Mouse (Mus musculus) liver, embryonic 16.5 days (tissue): ENCODE measurements at regions not wholly inside any gene's neighbourhood (a gene's known extent, or its start where the extent isn't known, plus 50 kb on each side); places are given as distances from the start of the nearest gene placed in this dataset.

Source experiments
- ATAC-seq: fragments of 200-750 bp; cut with Nextera tagmentation; 2 replicates; pipeline ENCODE4 v1.8.0; 2017; ENCODE audit warnings: low read depth, mild to moderate bottlenecking, moderate number of reproducible peaks, moderate library complexity
- H3K27ac ChIP-seq: fragments of 300-500 bp; sonication (generic); 2 replicates; pipeline ENCODE4 v1.5.1; 2014; ENCODE audit warnings: mild to moderate bottlenecking, low read length
- H3K27me3 ChIP-seq: fragments of 300-500 bp; sonication (generic); 2 replicates; pipeline ENCODE4 v1.6.1; 2014; ENCODE audit warnings: low read depth, low read length, mixed read lengths; ENCODE audit not compliant: control insufficient read depth, insufficient read depth
- H3K36me3 ChIP-seq: fragments of 300-500 bp; sonication (generic); 2 replicates; pipeline ENCODE4 v1.6.1; 2014; ENCODE audit warnings: mild to moderate bottlenecking; ENCODE audit not compliant: control insufficient read depth, insufficient read depth
- H3K4me1 ChIP-seq: fragments of 300-500 bp; sonication (generic); 2 replicates; pipeline ENCODE4 v1.6.1; 2014; ENCODE audit warnings: low read depth, low read length, mixed read lengths; ENCODE audit not compliant: control insufficient read depth
- H3K4me2 ChIP-seq: fragments of 300-500 bp; sonication (generic); 2 replicates; pipeline ENCODE4 v1.6.1; 2014; ENCODE audit warnings: low read depth, low read length, mixed read lengths
- H3K4me3 ChIP-seq: fragments of 300-500 bp; sonication (generic); 2 replicates; pipeline ENCODE4 v1.5.1; 2014; ENCODE audit warnings: low read depth, mild to moderate bottlenecking, low read length
- H3K9ac ChIP-seq: fragments of 300-500 bp; sonication (generic); 2 replicates; pipeline ENCODE4 v1.6.1; 2014; ENCODE audit warnings: low read depth, low read length
- H3K9me3 ChIP-seq: fragments of 300-500 bp; sonication (generic); replicated peaks from 2 replicates; pipeline ENCODE4 v1.6.1; 2016; ENCODE audit warnings: low read length; ENCODE audit not compliant: control insufficient read depth
- WGBS: fragments of 180-500 bp; shearing (Covaris S2); extraction: QIAGEN DNeasy Blood & Tissue Kit; methylation state at CpG from one replicate; pipeline ENCODE4 v1.1.7; 2014; ENCODE audit not compliant: insufficient replicate concordance; 5-methylcytosine and 5-hydroxymethylcytosine counted together

DNA sequence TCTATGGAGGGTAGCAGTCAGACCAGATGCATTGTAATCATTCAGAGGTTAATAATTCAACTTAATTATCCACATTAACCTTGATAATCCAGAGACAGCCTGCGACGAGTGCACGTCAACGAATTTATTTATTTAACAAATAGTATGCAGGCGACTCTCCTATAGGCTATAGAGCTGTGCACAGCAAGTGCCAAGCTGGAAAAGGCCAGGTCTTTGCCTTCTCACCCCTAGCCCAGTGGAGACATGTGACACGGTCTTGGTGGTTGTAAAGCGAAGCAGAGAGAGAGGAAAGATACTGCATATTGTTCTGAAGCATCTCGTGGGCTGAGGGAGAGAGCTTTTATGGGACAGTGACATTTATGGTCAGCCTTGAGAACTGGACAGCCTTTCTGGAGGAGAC lies 146.7 kb downstream of the Fam43a start:
- WGBS = 63% methylated on average over 8 of the region's 8 CpGs
- Histone ChIP-seq H3K27me3 (no peaks in the 10 kb centered on the region), H3K9ac (no peak overlapping the region), H3K36me3 (no peaks in the 10 kb centered on the region), H3K9me3 (no peaks in the 10 kb centered on the region), H3K4me3 (no peak overlapping the region), H3K27ac (no peak overlapping the region), H3K4me2 (no peak overlapping the region), H3K4me1 (no peaks in the 10 kb centered on the region; the same call in 1 of the 2 replicates)
- ATAC-seq = no peak

- Histone ChIP-seq H3K9ac (no peak overlapping the region), H3K27ac (no peak overlapping the region), H3K36me3 (no peaks in the 10 kb centered on the region), H3K4me1 (no peaks in the 10 kb centered on the region; the same call in 1 of the 2 replicates), H3K4me2 (no peak overlapping the region), H3K27me3 (no peaks in the 10 kb centered on the region), H3K4me3 (no peak overlapping the region), H3K9me3 (no peaks in the 10 kb centered on the region)
- ATAC-seq = no peak
- WGBS = 54% methylated on average over 3 of the region's 3 CpGs
Measured at GRCm38 (mm10) chr16:30749841-30750240, 150.3 kb downstream of the Fam43a start.

DNA sequence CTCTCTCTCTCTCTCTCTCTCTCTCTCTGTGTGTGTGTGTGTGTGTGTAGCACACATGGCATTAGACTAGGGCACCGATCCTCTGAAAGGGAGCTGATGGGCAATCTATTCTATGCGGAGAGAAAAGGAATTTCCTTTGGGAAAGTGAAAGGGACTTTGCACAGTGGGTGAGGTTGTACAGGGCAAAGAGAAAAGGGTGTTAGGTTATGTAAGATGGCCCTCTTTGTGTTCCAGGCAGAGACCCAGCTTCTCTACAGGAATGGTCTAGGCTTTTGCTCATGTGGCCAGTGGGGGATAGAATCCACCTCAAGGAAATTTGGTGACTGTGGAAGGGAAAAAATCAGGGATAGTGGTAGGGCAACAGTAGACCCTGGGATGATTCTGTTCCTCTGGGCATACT lies 156.2 kb downstream of the Fam43a start:
- Histone ChIP-seq H3K4me3 (no peak overlapping the region), H3K4me1 (no peaks in the 10 kb centered on the region), H3K9ac (no peak overlapping the region), H3K4me2 (no peak overlapping the region), H3K36me3 (no peaks in the 10 kb centered on the region), H3K27me3 (no peaks in the 10 kb centered on the region), H3K9me3 (no peaks in the 10 kb centered on the region), H3K27ac (no peak overlapping the region)
- WGBS = 75% methylated on average over 2 of the region's 2 CpGs
- ATAC-seq = no peak

DNA sequence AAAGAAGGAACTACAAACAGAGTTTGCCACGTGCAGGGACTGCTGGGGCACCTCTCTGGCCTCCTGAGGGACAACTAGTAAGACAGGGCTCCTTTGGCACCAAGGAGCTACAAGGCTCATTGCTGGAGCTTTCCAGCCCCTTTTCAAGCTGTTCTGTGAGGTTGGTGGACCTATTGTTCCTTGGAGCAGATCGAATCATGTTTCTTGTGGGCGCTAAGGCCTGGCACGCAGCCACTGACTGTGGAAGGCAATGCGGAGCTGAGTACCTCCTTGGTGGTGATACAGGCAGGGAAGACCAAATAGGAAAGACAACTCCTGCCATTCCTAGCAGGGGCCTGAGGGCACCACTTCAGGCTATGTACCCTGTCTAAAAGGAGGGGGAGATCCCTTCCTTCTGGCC lies 157.2 kb downstream of the Fam43a start:
- Histone ChIP-seq H3K4me3 (no peak overlapping the region), H3K27me3 (no peaks in the 10 kb centered on the region), H3K4me2 (no peak overlapping the region), H3K9me3 (no peaks in the 10 kb centered on the region), H3K4me1 (no peaks in the 10 kb centered on the region), H3K9ac (no peak overlapping the region), H3K36me3 (no peaks in the 10 kb centered on the region), H3K27ac (no peak overlapping the region)
- no peak for ATAC-seq
- WGBS = 73% methylated on average over 5 of the region's 5 CpGs

DNA sequence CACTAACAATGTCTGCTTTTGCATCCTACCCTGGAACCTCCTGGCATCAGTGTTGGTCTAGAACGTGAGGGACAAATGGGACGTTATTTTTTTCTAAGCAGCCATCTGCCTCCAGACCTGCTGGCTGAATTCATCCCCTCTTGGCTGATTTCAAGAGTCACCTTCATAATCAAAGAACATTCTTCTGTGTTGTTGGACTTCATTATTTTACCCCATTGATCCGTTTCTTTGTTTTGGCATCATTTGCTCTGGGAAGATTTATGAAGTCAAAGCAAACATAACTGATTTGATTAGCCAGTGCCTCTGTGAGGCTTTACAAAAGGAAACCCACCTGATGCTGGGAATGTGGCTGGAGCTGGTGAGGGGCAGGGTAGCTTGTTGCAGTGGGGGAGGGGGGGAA lies 158.0 kb downstream of the Fam43a start:
- no peak for ATAC-seq

DNA sequence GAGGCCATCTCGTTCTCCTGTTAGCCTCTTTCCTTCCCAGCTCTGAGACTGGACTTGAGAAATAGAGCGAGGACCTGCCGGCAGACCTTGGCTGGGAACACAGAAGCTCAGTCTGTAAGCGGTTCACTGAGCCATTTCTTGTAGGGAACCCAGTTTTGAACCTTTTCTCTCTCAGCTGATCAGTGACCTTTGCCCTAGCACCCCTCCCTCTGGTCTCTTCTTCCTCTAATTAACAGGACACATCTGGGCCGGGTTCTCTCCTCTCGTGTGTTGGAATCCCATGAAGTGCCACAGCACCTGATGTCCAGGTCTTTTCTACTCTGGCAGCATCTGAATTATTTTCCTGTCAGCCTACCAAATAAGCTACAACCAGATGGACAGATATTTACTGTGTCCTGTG lies 158.5 kb downstream of the Fam43a start:
- no peaks in the 10 kb centered on the region; the same call in 1 of the 2 replicates for H3K4me1 ChIP-seq
- H3K27me3 ChIP-seq = no peaks in the 10 kb centered on the region
- 70% methylated on average over 6 of the region's 6 CpGs for WGBS
- no peak overlapping the region for H3K9ac ChIP-seq
- no peak overlapping the region for H3K4me3 ChIP-seq
- no peaks in the 10 kb centered on the region for H3K36me3 ChIP-seq
- H3K27ac ChIP-seq = no peak overlapping the region
- H3K9me3 ChIP-seq = no peaks in the 10 kb centered on the region
- no peak overlapping the region for H3K4me2 ChIP-seq
- no peak for ATAC-seq

More for the DNA sequence above, 158.0 kb downstream of the Fam43a start:
- H3K36me3 ChIP-seq = no peaks in the 10 kb centered on the region
- no peak overlapping the region for H3K4me2 ChIP-seq
- no peaks in the 10 kb centered on the region for H3K27me3 ChIP-seq
- H3K9me3 ChIP-seq = no peaks in the 10 kb centered on the region
- H3K27ac ChIP-seq = no peak overlapping the region
- H3K4me1 ChIP-seq = no peaks in the 10 kb centered on the region
- 62% methylated on average over 3 of the region's 3 CpGs for WGBS
- H3K4me3 ChIP-seq = no peak overlapping the region
- no peak overlapping the region for H3K9ac ChIP-seq

- no peaks in the 10 kb centered on the region for H3K9me3 ChIP-seq
- H3K4me2 ChIP-seq = no peak overlapping the region
- H3K4me1 ChIP-seq = no peaks in the 10 kb centered on the region; the same call in 1 of the 2 replicates
- H3K4me3 ChIP-seq = no peak overlapping the region
- WGBS = 64% methylated on average over 8 of the region's 8 CpGs
- no peaks in the 10 kb centered on the region for H3K36me3 ChIP-seq
- no peak overlapping the region for H3K27ac ChIP-seq
- no peaks in the 10 kb centered on the region for H3K27me3 ChIP-seq
- ATAC-seq = no peak
- H3K9ac ChIP-seq = no peak overlapping the region
Measured at GRCm38 (mm10) chr16:30759503-30759902, 160.0 kb downstream of the Fam43a start.

DNA sequence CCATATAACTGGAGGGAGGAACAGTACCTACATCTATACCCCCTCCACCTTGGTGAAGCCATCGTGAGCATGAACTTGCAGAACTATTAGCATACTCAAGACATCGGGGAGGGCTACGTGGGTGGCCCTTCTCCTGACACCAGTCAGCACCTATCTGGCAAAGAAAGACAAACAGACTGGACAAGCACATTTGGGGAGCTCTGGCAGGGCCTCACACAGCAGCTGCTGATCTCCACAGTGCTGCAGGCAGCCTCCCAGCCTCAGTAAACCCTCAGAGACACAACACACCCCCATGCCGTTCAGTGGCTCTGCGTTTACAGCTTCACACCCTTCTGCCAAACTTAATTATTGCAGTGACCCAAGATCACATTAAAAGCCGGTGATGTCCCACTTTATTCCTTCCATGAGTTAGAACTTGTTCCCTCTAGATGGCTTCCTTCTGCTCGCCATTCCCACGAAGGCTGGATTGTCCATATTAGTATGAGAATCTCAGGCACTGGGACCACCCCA lies 161.7 kb downstream of the Fam43a start:
- no peak for ATAC-seq
- Histone ChIP-seq H3K9me3 (no peaks in the 10 kb centered on the region), H3K4me2 (no peak overlapping the region), H3K4me1 (no peaks in the 10 kb centered on the region; the same call in 1 of the 2 replicates), H3K36me3 (no peaks in the 10 kb centered on the region), H3K9ac (no peak overlapping the region), H3K27ac (no peak overlapping the region), H3K27me3 (no peaks in the 10 kb centered on the region), H3K4me3 (no peak overlapping the region)
- 56% methylated on average over 8 of the region's 8 CpGs for WGBS

DNA sequence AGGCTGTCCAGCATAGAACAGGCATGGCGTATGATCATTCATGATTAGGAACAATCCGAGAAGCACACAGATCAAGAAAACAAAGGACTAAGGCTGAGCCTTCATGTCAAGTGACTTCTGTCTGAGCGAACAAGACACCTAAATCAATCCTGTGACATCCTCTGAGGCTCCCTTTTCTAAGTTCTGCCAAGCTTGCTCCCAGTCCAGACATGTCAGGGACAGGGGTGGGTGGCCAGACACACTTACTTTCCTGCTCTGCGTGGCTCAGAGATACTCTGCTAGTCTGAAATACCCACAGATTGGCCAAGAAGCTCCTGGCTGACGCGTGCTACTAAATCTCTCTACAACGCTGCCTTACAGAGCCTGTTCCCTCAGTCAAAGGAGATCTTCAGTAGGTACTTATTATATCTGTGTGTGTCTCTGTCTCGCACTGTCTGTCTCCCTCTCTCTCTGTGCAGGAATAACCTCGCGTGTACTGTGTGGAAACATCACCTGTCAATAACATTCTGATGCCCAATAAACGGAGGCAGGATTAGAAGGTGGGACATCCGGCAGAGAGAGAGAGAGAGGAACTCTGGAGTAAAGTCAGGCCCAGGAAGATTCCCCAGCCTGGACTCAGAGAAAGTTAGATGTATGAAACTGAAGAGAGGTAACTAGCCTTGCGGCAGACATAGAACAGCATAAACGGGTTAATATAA lies 163.5 kb downstream of the Fam43a start:
- Histone ChIP-seq H3K4me2 (no peak overlapping the region), H3K9ac (no peak overlapping the region), H3K27ac (no peak overlapping the region), H3K36me3 (no peaks in the 10 kb centered on the region), H3K4me3 (no peak overlapping the region), H3K9me3 (no peaks in the 10 kb centered on the region), H3K4me1 (no peaks in the 10 kb centered on the region; the same call in 1 of the 2 replicates), H3K27me3 (no peaks in the 10 kb centered on the region)
- no peak for ATAC-seq
- WGBS = 69% methylated on average over 14 of the region's 14 CpGs
